Mouse (Mus musculus) liver, embryonic 12.5 days (tissue): Measurements from ENCODE around the gene Pomgnt1. TPM values are rescaled to one million over a fixed set of nuclear protein-coding genes. Genes with fewer than 3 reads are reported as not detected.

ENCODE experiments used
- ATAC-seq: fragments of 200-750 bp; cut with Nextera tagmentation; 2 replicates; pipeline ENCODE4 v1.8.0; 2017; ENCODE audit warnings: moderate number of reproducible peaks, mild to moderate bottlenecking, moderate library complexity
- H3K27ac ChIP-seq: fragments of 300-500 bp; sonication (generic); 2 replicates; pipeline ENCODE4 v1.5.1; 2016; ENCODE audit warnings: mild to moderate bottlenecking
- H3K27me3 ChIP-seq: fragments of 300-500 bp; sonication (generic); replicated peaks from 2 replicates; pipeline ENCODE4 v1.6.1; 2016; ENCODE audit warnings: mild to moderate bottlenecking, moderate library complexity
- H3K36me3 ChIP-seq: fragments of 300-500 bp; sonication (generic); 2 replicates; pipeline ENCODE4 v1.6.1; 2016; ENCODE audit warnings: mild to moderate bottlenecking, moderate library complexity
- H3K4me1 ChIP-seq: fragments of 300-500 bp; sonication (generic); 2 replicates; pipeline ENCODE4 v1.6.1; 2016
- H3K4me2 ChIP-seq: fragments of 300-500 bp; sonication (generic); 2 replicates; pipeline ENCODE4 v1.6.1; 2016; ENCODE audit warnings: mild to moderate bottlenecking, moderate library complexity
- H3K4me3 ChIP-seq: fragments of 300-500 bp; sonication (generic); 2 replicates; pipeline ENCODE4 v1.5.1; 2016; ENCODE audit warnings: mild to moderate bottlenecking, moderate library complexity
- H3K9ac ChIP-seq: fragments of 300-500 bp; sonication (generic); 2 replicates; pipeline ENCODE4 v1.6.1; 2016; ENCODE audit warnings: mild to moderate bottlenecking, moderate library complexity
- H3K9me3 ChIP-seq: fragments of 300-500 bp; sonication (generic); replicated peaks from 2 replicates; pipeline ENCODE4 v1.6.1; 2016; ENCODE audit warnings: mild to moderate bottlenecking, moderate library complexity
- WGBS: fragments of 180-500 bp; shearing (Covaris S2); methylation state at CpG from one replicate; pipeline ENCODE4 v1.1.7; 2016; ENCODE audit not compliant: insufficient replicate concordance; 5-methylcytosine and 5-hydroxymethylcytosine counted together
- polyA plus RNA-seq: library from polyadenylated mRNA; unstranded; fragments of >200 nt; fragmentation: Nextera tagmentation; extraction: Ambion mirVana; gene quantifications from 2 replicates; pipeline ENCODE4 v1.2.1, GENCODE M21; 2016

Gene Pomgnt1
- polyA plus RNA-seq, 1 experiment from 2014 or later = 24.2 TPM

DNA sequence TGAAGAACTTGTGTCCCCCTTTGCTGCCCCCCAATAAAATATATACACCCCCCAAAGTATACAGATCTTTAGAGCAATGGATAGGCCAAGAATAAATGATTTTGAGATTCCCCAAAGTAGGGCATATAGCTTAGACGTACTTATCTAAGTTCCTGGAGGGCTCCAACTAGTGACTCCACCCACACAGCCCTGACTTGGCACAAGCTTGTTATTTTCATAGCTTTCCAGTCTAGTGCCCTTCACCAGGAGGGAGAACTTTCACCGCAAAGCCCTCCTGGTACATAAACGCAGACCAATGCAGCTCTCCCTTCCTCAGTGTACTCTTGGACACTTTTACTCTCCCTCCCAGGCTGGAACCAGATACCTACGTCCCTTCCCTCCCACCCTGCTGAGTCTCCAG is 38.5 kb downstream of the Pomgnt1 start:
- H3K27ac ChIP-seq = no peak overlapping the region
- 66% methylated on average over 4 of the region's 4 CpGs for WGBS
- H3K4me3 ChIP-seq = no peak overlapping the region
- ATAC-seq = peak; percentile 56; the same call in 1 of the 2 replicates
- H3K36me3 ChIP-seq = peaks cover 27% of the 10 kb centered on the region
- H3K4me1 ChIP-seq = peaks cover 20% of the 10 kb centered on the region
- H3K27me3 ChIP-seq = peaks cover under 1% of the 10 kb centered on the region; the same call in 1 of the 2 replicates
- no peak overlapping the region for H3K4me2 ChIP-seq
- no peak overlapping the region for H3K9ac ChIP-seq
- no peaks in the 10 kb centered on the region for H3K9me3 ChIP-seq

DNA sequence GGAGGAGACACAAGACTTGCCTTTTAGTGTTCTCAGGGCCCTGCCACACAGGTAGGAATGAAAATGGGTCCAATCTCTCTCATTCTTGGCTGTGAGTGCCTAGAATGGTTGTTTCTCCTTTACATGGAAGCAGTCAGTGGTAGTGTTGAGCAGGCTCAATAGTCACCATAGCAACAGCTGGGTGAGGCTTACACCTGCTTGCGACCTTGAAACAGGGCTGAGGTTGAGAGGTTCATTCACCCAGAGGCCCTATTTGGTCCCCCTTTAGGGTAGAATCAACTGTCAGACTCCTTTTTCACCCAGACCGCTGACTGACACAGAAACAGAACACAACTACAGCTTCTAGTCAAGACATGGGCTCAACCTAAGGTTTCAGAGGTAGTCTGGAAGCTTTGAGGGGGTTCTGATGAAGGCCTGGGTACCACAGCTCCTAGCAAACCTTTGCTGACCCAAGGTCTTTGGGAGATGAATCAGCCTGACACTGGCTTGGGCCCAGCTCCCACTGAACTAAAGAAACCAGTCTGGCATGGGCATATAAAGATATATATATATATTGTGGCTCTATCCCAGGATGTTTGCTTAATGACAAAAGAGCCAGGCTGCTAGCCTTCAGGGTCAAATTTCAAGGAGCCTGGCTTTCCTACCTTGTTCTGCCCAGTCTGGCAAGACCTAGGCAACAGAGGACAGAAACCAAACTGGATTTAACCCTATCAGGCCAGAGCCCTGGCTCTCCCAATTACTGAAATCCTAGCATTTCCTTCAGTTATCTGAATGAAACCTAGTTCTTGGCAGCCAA is 41.3 kb downstream of the Pomgnt1 start:
- H3K4me3 ChIP-seq = no peak overlapping the region
- no peak overlapping the region for H3K9ac ChIP-seq
- no peak for ATAC-seq
- no peak overlapping the region for H3K4me2 ChIP-seq
- peaks cover 5% of the 10 kb centered on the region; the same call in 1 of the 2 replicates for H3K27me3 ChIP-seq
- no peak overlapping the region for H3K27ac ChIP-seq
- no peaks in the 10 kb centered on the region for H3K9me3 ChIP-seq
- H3K4me1 ChIP-seq = peaks cover 25% of the 10 kb centered on the region
- WGBS = 74% methylated on average over 2 of the region's 2 CpGs
- H3K36me3 ChIP-seq = peaks cover 1% of the 10 kb centered on the region; the same call in 1 of the 2 replicates

- H3K27me3 ChIP-seq = peaks cover 5% of the 10 kb centered on the region; the same call in 1 of the 2 replicates
- WGBS = 55% methylated on average over 8 of the region's 8 CpGs
These were observed 42.2 kb downstream of the Pomgnt1 start for GRCm38 (mm10) chr4:116165708-116166407.

DNA sequence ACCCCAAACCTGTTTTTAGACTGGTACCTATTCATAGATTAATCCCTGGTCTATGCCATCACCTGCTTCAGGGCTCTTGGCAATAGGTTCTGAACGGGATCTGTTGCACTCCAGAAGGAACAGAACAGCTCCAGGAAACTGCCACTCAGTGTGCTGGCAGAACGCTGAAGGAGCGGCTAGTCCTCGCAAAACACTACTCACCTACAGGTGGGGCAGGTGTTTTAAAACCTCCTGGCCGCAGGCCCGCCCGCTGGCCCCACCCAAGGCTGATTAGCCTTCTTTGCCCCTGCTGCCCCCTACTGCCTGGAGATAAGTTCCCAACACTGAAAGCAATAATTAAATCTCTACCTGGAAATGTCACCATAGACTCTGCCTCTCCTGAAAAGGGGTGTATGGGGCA is 43.8 kb downstream of the Pomgnt1 start, which contains the start of gene Tspan1:
Tspan1 (minus strand) TSS at position 198 of the 400 bp plus-strand sequence.
- Histone ChIP-seq H3K36me3 (no peaks in the 10 kb centered on the region), H3K27ac (no peak within 1 kb of the TSS), H3K4me3 (no peak within 1 kb of the TSS), H3K9me3 (no peaks in the 10 kb centered on the region), H3K9ac (no peak within 1 kb of the TSS), H3K4me1 (peaks cover 19% of the 10 kb centered on the region), H3K27me3 (peaks cover 5% of the 10 kb centered on the region; the same call in 1 of the 2 replicates), H3K4me2 (no peak within 1 kb of the TSS)
- WGBS = 35% methylated on average over 7 of the region's 7 CpGs
- ATAC-seq = no peak

More at GRCm38 (mm10) chr4:116165708-116166407, 42.2 kb downstream of the Pomgnt1 start:
- no peak overlapping the region for H3K4me3 ChIP-seq
- H3K4me2 ChIP-seq = no peak overlapping the region
- H3K27ac ChIP-seq = no peak overlapping the region
- ATAC-seq = no peak
- H3K36me3 ChIP-seq = no peaks in the 10 kb centered on the region
- peaks cover 25% of the 10 kb centered on the region for H3K4me1 ChIP-seq
- no peaks in the 10 kb centered on the region for H3K9me3 ChIP-seq
- H3K9ac ChIP-seq = no peak overlapping the region

- Histone ChIP-seq H3K4me2 (no peak overlapping the region), H3K36me3 (no peaks in the 10 kb centered on the region), H3K27me3 (peaks cover 5% of the 10 kb centered on the region; the same call in 1 of the 2 replicates), H3K9me3 (no peaks in the 10 kb centered on the region), H3K9ac (no peak overlapping the region), H3K27ac (no peak overlapping the region), H3K4me1 (peaks cover 12% of the 10 kb centered on the region), H3K4me3 (no peak overlapping the region)
- peak; percentile 53 for ATAC-seq
- WGBS = 67% methylated on average over 7 of the region's 8 CpGs
These were observed 45.1 kb downstream of the Pomgnt1 start for GRCm38 (mm10) chr4:116168617-116169352.

GRCm38 (mm10) chr4:116169353-116169672 is 45.7 kb downstream of the Pomgnt1 start:
- no peak; the same call in 1 of the 2 replicates for ATAC-seq
- H3K4me2 ChIP-seq = no peak overlapping the region
- no peak overlapping the region for H3K4me3 ChIP-seq
- peaks cover 5% of the 10 kb centered on the region; the same call in 1 of the 2 replicates for H3K27me3 ChIP-seq
- H3K36me3 ChIP-seq = no peaks in the 10 kb centered on the region
- 59% methylated on average over 3 of the region's 3 CpGs for WGBS
- H3K27ac ChIP-seq = no peak overlapping the region
- H3K9ac ChIP-seq = no peak overlapping the region
- peaks cover 15% of the 10 kb centered on the region for H3K4me1 ChIP-seq
- H3K9me3 ChIP-seq = no peaks in the 10 kb centered on the region

DNA sequence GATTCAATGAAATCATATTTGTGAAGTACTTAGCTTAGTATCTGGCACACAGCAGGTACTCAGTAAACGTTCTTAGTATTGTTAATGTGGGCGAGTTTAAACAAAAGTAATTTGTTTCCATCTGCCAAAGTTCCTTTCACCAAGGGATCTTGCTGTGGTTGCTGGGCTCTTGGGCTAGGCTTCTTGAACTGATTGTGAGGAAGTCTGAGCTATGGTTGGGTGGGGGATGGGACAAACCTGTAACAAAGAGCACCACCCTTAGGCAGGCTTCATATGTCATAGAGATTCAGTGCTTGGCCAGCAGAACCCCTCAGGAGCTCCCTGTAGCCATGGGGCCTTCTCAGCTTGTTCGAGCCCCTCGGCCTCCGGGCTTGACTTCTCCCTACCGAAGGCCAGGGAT is 49.4 kb downstream of the Pomgnt1 start, which contains the start of the genes 1700042G07Rik and Gm49337:
1700042G07Rik (plus strand) TSS at position 301 of the 400 bp plus-strand sequence.
Gm49337 (plus strand) TSS at position 313 of the 400 bp plus-strand sequence.
- WGBS = 73% methylated on average over 6 of the region's 6 CpGs
- Histone ChIP-seq H3K9me3 (no peaks in the 10 kb centered on the region), H3K4me2 (no peak within 1 kb of the TSS), H3K27ac (no peak within 1 kb of the TSS), H3K4me3 (no peak within 1 kb of the TSS), H3K36me3 (no peaks in the 10 kb centered on the region), H3K4me1 (peaks cover 29% of the 10 kb centered on the region), H3K27me3 (peaks cover 13% of the 10 kb centered on the region), H3K9ac (no peak within 1 kb of the TSS)
- no peak for ATAC-seq

DNA sequence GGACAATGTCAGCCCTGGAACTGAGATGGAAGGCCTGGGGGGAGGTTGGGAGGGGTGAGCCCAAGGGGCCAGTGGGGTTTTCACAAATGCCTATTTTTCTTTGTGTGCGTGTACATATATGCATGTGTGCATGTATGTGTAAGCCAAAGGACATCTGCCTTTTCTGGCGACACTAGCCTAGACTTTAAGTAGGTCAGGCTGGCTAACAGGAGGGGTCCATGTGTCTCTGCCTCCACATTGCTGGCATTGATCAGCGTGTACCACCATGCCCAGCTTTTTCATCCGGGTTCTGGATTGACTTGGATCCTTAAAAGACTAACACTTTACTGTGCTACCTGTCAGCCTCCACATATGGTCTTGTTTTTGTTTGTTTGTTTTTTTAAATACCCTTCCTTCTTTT is 50.1 kb downstream of the Pomgnt1 start:
- Histone ChIP-seq H3K4me1 (peaks cover 29% of the 10 kb centered on the region), H3K27me3 (peaks cover 13% of the 10 kb centered on the region), H3K4me3 (no peak overlapping the region), H3K36me3 (no peaks in the 10 kb centered on the region), H3K4me2 (no peak overlapping the region), H3K9me3 (no peaks in the 10 kb centered on the region), H3K27ac (no peak overlapping the region), H3K9ac (no peak overlapping the region)
- ATAC-seq = no peak
- WGBS = 85% methylated on average over 4 of the region's 4 CpGs

GRCm38 (mm10) chr4:116174466-116175116 is 51.0 kb downstream of the Pomgnt1 start:
- no peak overlapping the region for H3K4me2 ChIP-seq
- no peak overlapping the region for H3K4me3 ChIP-seq
- H3K27ac ChIP-seq = 0 out of 2 replicates have a peak overlapping the region, but pooled peaks have one; percentile 8
- peaks cover 29% of the 10 kb centered on the region for H3K4me1 ChIP-seq
- H3K36me3 ChIP-seq = no peaks in the 10 kb centered on the region
- ATAC-seq = no peak
- H3K27me3 ChIP-seq = peaks cover 15% of the 10 kb centered on the region
- no peak overlapping the region for H3K9ac ChIP-seq
- no peaks in the 10 kb centered on the region for H3K9me3 ChIP-seq
- 37% methylated on average over 6 of the region's 6 CpGs for WGBS

DNA sequence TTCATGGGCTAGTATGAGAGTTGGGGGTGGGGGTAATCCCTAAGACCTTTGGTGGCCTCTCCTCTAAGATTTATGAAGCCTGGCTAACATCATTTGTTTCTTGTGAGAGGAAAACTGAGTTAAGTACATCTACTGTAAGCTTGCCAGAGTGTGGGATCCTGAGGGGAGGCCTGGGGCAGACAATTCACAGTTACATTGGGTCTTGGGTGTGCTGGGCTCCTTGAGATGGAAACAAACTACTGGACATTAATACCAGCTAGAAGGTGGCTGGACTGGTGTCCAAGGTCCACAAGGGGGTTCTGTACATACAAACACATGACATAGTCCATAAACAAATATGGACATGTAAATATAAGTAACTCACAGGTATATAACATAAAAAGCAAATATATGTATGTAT is 51.5 kb downstream of the Pomgnt1 start:
- H3K4me3 ChIP-seq = no peak overlapping the region
- no peaks in the 10 kb centered on the region for H3K9me3 ChIP-seq
- H3K4me2 ChIP-seq = peak overlapping the region; percentile 44; the same call in 1 of the 2 replicates
- peaks cover 29% of the 10 kb centered on the region for H3K4me1 ChIP-seq
- ATAC-seq = no peak
- H3K36me3 ChIP-seq = no peaks in the 10 kb centered on the region
- H3K9ac ChIP-seq = no peak overlapping the region
- H3K27ac ChIP-seq = 0 out of 2 replicates have a peak overlapping the region, but pooled peaks have one; percentile 8
- H3K27me3 ChIP-seq = peaks cover 20% of the 10 kb centered on the region
